Mouse (Mus musculus) megakaryocyte-erythroid progenitor cell, adult 5-6 weeks (primary cell): ENCODE measurements around the gene Rbm47. TPM values are rescaled to one million over a fixed set of nuclear protein-coding genes. Genes with fewer than 3 reads are reported as not detected.
"Not testable (repeated sequence)": the region's sequence is repeated elsewhere in the genome, so short reads cannot be mapped to it uniquely, and the experiment has no call there.

ENCODE experiments used
- ATAC-seq: replicated peaks from 2 replicates; pipeline ENCODE4 v1.8.0; 2016; ENCODE audit warnings: mild to moderate bottlenecking, inconsistent platforms; ENCODE audit not compliant: severe bottlenecking, poor library complexity, low FRiP score, low TSS enrichment
- total RNA-seq, 2 experiments: library from RNA; stranded (forward) in 1 of 2; stranded (reverse) in 1 of 2; fragments of 200-1000, 215-1000 nt in 1 of 2; fragments of >200 nt in 1 of 2; fragmentation: Nextera tagmentation in 1 of 2; gene quantifications; 2 replicates each; pipeline ENCODE4 v1.2.3; 2014 to 2017

Rbm47 gene
- total RNA-seq, 2 experiments from 2014 or later = 0.17 TPM; not detected in 1

- no peak for ATAC-seq
Observed at GRCm38 (mm10) chr5:66000074-66000473, 172.8 kb downstream of the Rbm47 start.

DNA sequence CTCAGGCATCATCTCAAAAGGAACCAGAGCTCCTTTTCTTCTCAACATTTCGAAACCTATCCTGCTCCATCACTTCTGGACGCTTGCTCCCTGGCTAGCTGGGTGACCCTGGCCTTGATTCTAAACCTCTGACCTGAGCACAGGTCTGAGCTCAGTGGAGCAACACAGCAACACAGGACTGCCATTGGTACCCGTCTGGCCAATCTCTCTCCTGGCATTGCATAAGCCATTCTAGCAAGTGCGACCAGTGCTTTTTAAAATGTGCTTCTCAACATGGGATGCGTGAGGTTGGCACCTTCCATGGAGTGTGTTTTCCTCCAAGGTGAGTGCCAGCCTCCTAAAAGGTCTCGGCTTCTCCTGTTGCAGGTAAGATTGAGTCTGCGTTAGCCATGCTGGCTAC is 173.8 kb downstream of the Rbm47 start:
- no peak for ATAC-seq

DNA sequence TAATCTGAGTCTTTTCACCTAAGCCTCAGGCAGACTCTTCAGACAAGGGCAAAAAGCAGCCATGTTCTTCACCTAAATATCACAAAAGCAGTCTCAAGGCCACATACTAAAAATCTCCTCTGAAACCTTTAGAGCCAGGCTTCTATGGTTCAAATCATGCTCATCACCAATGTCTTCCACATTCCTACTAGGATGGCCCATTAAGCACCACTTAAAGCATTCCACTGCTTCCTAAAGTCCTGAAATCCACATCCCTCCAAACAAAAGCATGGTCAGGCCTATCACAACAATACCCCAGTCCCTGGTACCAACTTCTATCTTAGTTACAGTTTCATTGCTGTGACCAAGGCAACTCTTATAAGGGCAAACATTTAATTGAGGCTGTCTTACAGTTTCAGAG is 175.1 kb downstream of the Rbm47 start:
- ATAC-seq = no peak

DNA sequence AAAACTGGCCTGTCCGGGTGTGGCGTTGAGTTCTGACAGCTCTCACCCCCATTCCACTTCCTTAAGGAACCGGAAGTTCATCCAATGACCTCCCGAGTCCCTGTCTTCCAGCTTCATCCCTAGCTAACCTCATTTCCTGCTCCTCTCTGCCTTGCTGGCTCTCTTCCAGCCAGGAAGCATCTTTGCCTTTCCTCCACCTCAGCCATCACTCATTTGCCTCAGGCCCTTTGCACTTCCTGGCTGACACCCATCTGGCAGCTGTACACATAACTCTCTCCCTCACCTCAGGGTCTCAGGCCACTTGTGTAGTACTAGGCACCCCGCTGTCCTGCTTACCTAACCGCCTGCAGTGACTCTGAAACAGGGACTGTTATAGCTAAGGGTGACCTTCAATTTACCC is 178.3 kb downstream of the Rbm47 start:
- ATAC-seq = no peak

GRCm38 (mm10) chr5:65991191-65991590 is 181.7 kb downstream of the Rbm47 start:
- peak; percentile 73 for ATAC-seq

GRCm38 (mm10) chr5:65987004-65987403 is 185.9 kb downstream of the Rbm47 start:
- not testable (repeated sequence) for ATAC-seq

DNA sequence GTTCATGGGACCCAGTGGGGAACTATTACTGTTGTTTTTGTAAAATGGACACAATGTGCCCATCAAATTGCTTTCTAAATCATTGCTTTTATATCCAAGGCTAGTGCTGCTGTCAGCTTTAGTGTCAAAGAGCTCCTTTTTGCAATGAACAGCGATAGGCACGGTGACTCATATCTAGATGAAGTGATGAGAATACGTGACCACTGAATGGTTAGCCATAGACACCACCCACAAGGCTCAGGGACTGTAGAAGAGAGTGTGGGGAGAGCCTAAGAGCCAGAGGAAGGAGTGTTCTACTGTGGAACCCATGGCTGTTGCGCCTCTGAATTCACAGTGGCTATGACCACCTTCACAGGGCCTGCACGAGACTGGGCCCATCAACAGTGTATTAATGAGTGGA is 186.5 kb downstream of the Rbm47 start:
- no peak for ATAC-seq

- ATAC-seq = no peak
Observed at GRCm38 (mm10) chr5:65975731-65976130, 197.2 kb downstream of the Rbm47 start.

- no peak for ATAC-seq
Observed at GRCm38 (mm10) chr5:65973189-65973588, 199.7 kb downstream of the Rbm47 start.

- ATAC-seq = no peak
Observed at GRCm38 (mm10) chr5:65968004-65968403, 204.9 kb downstream of the Rbm47 start.

DNA sequence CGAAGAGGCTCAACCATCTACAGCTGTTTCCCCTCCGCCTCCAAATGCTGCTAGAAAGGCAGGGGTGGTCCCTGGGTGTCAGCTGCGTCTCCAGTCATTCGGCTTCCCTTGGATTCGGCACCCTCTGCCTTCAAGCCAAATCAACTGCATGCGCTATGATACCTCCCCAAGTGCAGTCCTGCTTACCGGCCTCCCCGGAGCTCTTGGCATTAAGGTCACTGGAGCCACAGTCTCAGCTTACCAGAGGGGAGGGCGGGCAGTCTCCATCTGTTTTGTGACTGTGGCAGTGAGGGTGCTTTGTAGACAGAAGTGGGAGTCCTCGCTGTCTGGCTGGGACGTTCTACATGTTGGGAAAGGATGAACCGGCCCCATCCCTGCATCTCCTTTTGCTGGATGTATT is 205.8 kb downstream of the Rbm47 start:
- no peak for ATAC-seq

Other genes starting within 250 kb of the Rbm47 start
- not detected in 2 replicates for gene Chrna9, start 238.2 kb downstream of the Rbm47 start, total RNA-seq (2014; fragmentation: Nextera tagmentation)
- gene Chrna9, start 238.2 kb downstream of the Rbm47 start, total RNA-seq (2017) = 0.65 TPM in 1 of 2 replicates, not detected in the other
- not detected in 2 replicates for gene 9130230L23Rik, start 168.8 kb downstream of the Rbm47 start, total RNA-seq (2014; fragmentation: Nextera tagmentation)
- not detected in 2 replicates for gene 9130230L23Rik, start 168.8 kb downstream of the Rbm47 start, total RNA-seq (2017)
- gene Nsun7, start 86.8 kb upstream of the Rbm47 start, total RNA-seq (2014; fragmentation: Nextera tagmentation) = not detected in 2 replicates
- not detected in 2 replicates for gene Nsun7, start 86.8 kb upstream of the Rbm47 start, total RNA-seq (2017)